ENCODE assay signal across 9 mouse cellular contexts in genomic region chr12:81033389-81034041, GRCm38 (mm10). TPM values are rescaled to one million over a fixed set of nuclear protein-coding genes. Genes with fewer than 3 reads are reported as not detected.
DNase-seq lines count a peak whose midpoint lies in the region; ATAC-seq and TF ChIP-seq lines count a peak whose summit lies in the region.
"Had no signal": no experiment of that assay in that cellular context is flagged by ENCODE, and none has a peak within 500 bp of the region (broad histone marks: within the 10 kb centered on the region; RNA-seq: fewer than 3 reads in every experiment).

No protein-coding gene starts in this region.

- no peaks in the 10 kb centered on the region for H3K9me3 ChIP-seq in heart, embryonic 11.5 days (replicated peaks; ENCODE audit: control insufficient read depth, low read length)

- no peak overlapping the region for H3K4me2 ChIP-seq in heart, embryonic 11.5 days

- no peak for TF ChIP-seq CTCF in liver, adult 2 months (IDR thresholded peaks at IDR 0.05; ENCODE audit: low read depth, low read length)

- H3K36me3 ChIP-seq in heart, embryonic 11.5 days (ENCODE audit: control insufficient read depth, insufficient read depth, low read length), result no peaks in the 10 kb centered on the region
- H3K36me3 ChIP-seq in liver, adult 2 months (ENCODE audit: control insufficient read depth, insufficient read depth, low read length), result no peaks in the 10 kb centered on the region

- WGBS in heart, embryonic 11.5 days (ENCODE audit: insufficient replicate concordance), result 73% methylated on average over 15 of the region's 15 CpGs
- 20% methylated on average over 15 of the region's 15 CpGs for WGBS in liver, adult 2 months

- H3K4me3 ChIP-seq in heart, embryonic 11.5 days (ENCODE audit: low read depth, low read length), result no peak overlapping the region
- no peak overlapping the region for H3K4me3 ChIP-seq in liver, adult 2 months (ENCODE audit: insufficient read depth, low read depth, low read length)

- ATAC-seq in heart, embryonic 11.5 days (replicated peaks; ENCODE audit: insufficient number of reproducible peaks, low FRiP score, low TSS enrichment), result no peak
- no peak for ATAC-seq in activated CD4-positive, CD25-positive, alpha-beta regulatory T cell, adult 4 months

- DNase-seq in heart, adult 11 months, result peak; percentile 86
- DNase-seq in gastrocnemius, postnatal 25 days, result peak; percentile 13
- peak; percentile 95 for DNase-seq in liver, adult 2 months (ENCODE audit: extremely low read depth, low read depth, low spot score)
- DNase-seq in skeletal muscle tissue, adult 2 months (ENCODE audit: low read depth, low spot score), result peak; percentile 30
- DNase-seq in embryo, embryonic 10.5 days (ENCODE audit: low spot score), result no peak
- DNase-seq in testis, postnatal 10 days (ENCODE audit: low spot score), result no peak

- no peak overlapping the region for H3K9ac ChIP-seq in heart, embryonic 11.5 days (ENCODE audit: low read depth, low read length)
- H3K9ac ChIP-seq in liver, adult 2 months (ENCODE audit: low read depth, low read length), result peak overlapping the region; percentile 37; the same call in 1 of the 2 replicates

- H3K27me3 ChIP-seq in heart, embryonic 11.5 days (ENCODE audit: control insufficient read depth, insufficient read depth, low read length), result peaks cover 5% of the 10 kb centered on the region; the same call in 1 of the 2 replicates
- H3K27me3 ChIP-seq in liver, adult 2 months (ENCODE audit: control insufficient read depth, insufficient read depth, low read length), result no peaks in the 10 kb centered on the region

- TF ChIP-seq POLR2A in liver, adult 2 months (IDR thresholded peaks at IDR 0.05; ENCODE audit: extremely low read depth, insufficient read depth, low read length), result no peak

- no peaks in the 10 kb centered on the region for H3K4me1 ChIP-seq in heart, embryonic 11.5 days (ENCODE audit: control insufficient read depth, insufficient read depth, low read length)
- peaks cover 10% of the 10 kb centered on the region for H3K4me1 ChIP-seq in liver, adult 2 months (ENCODE audit: control insufficient read depth, insufficient read depth, low read length)

- peaks cover 15% of the 10 kb centered on the region for H3K79me2 ChIP-seq in liver, adult 2 months (ENCODE audit: control insufficient read depth, insufficient read depth, low read length)

- no peak overlapping the region for H3K27ac ChIP-seq in heart, embryonic 11.5 days (ENCODE audit: low read depth, low read length)
- H3K27ac ChIP-seq in liver, adult 2 months (replicated peaks; ENCODE audit: insufficient read depth, low read depth, low read length), result peak overlapping the region; percentile 61
- H3K27ac ChIP-seq: macrophage had no signal

RNA-seq across cellular contexts. Expression of gene Smoc1, which starts 6.9 kb away (rescaled TPM):
- polyA plus RNA-seq in heart, embryonic 11.5 days (2014; fragmentation: Nextera tagmentation; extraction: Ambion mirVana), result 1.5 and 2.9 TPM in 2 replicates
- total RNA-seq in gastrocnemius, postnatal 25 days (2021), result 1 to 10 TPM in 1 of 2 experiments, under 1 TPM in 1; 0.38 to 5.1 TPM
- total RNA-seq in liver, adult 2 months (2014; rRNA removed), result 28.3 and 36.6 TPM in 2 replicates
- 50.7 and 65.7 TPM in 2 replicates for polyA plus RNA-seq in liver, adult 2 months (2012; rRNA removed)
- under 1 TPM in 1 of 2 experiments, not detected in 1; 0.53 TPM for polyA plus RNA-seq in activated CD4-positive, CD25-positive, alpha-beta regulatory T cell, adult 4 months (2017; shearing (Covaris generic))

Comparison
In these comparisons a context has a peak if more than half of its experiments do, and no peak if none do; other contexts are left out.
1. DNase-seq: peak in heart, adult 11 months (single experiment), gastrocnemius, postnatal 25 days (single experiment), liver, adult 2 months (single experiment) and skeletal muscle tissue, adult 2 months (single experiment); none in embryo, embryonic 10.5 days (single experiment) and testis, postnatal 10 days (single experiment).
2. RNA of gene Smoc1, which starts 6.9 kb away (polyA plus RNA-seq): 50.7 to 65.7 TPM in liver, adult 2 months; 1.5 to 2.9 TPM in heart, embryonic 11.5 days and 0.53 TPM in activated CD4-positive, CD25-positive, alpha-beta regulatory T cell, adult 4 months; every median in the first group is over 10 times any median in the second.